Mouse (Mus musculus) forebrain, embryonic 13.5 days (tissue): ENCODE measurements at regions not wholly inside any gene's neighbourhood (a gene's known extent, or its start where the extent isn't known, plus 50 kb on each side); places are given as distances from the start of the nearest gene placed in this dataset.

ENCODE experiments used
- ATAC-seq: fragments of 200-750 bp; cut with Nextera tagmentation; 2 replicates; pipeline ENCODE4 v1.8.0; 2017
- H3K27ac ChIP-seq: fragments of 300-500 bp; sonication (generic); 2 replicates; pipeline ENCODE4 v1.5.1; 2015; ENCODE audit warnings: inconsistent platforms, mild to moderate bottlenecking, moderate library complexity
- H3K27me3 ChIP-seq: fragments of 300-500 bp; sonication (generic); 2 replicates; pipeline ENCODE4 v1.6.1; 2015; ENCODE audit warnings: mild to moderate bottlenecking, inconsistent platforms
- H3K36me3 ChIP-seq: fragments of 300-500 bp; sonication (generic); 2 replicates; pipeline ENCODE4 v1.6.1; 2015; ENCODE audit warnings: mild to moderate bottlenecking, inconsistent platforms; ENCODE audit not compliant: poor library complexity, severe bottlenecking
- H3K4me1 ChIP-seq: fragments of 300-500 bp; sonication (generic); 2 replicates; pipeline ENCODE4 v1.6.1; 2015; ENCODE audit warnings: inconsistent platforms
- H3K4me2 ChIP-seq: fragments of 300-500 bp; sonication (generic); 2 replicates; pipeline ENCODE4 v1.6.1; 2015; ENCODE audit warnings: inconsistent platforms, mild to moderate bottlenecking, moderate library complexity
- H3K4me3 ChIP-seq: fragments of 300-500 bp; sonication (generic); 2 replicates; pipeline ENCODE4 v1.5.1; 2015; ENCODE audit warnings: mild to moderate bottlenecking, inconsistent platforms
- H3K9ac ChIP-seq: fragments of 300-500 bp; sonication (generic); 2 replicates; pipeline ENCODE4 v1.6.1; 2015; ENCODE audit warnings: mild to moderate bottlenecking, inconsistent platforms
- H3K9me3 ChIP-seq: fragments of 300-500 bp; sonication (generic); replicated peaks from 2 replicates; pipeline ENCODE4 v1.6.1; 2016; ENCODE audit warnings: inconsistent platforms
- WGBS: fragments of 180-500 bp; shearing (Covaris S2); methylation state at CpG from one replicate; pipeline ENCODE4 v1.1.7; 2015; 5-methylcytosine and 5-hydroxymethylcytosine counted together

DNA sequence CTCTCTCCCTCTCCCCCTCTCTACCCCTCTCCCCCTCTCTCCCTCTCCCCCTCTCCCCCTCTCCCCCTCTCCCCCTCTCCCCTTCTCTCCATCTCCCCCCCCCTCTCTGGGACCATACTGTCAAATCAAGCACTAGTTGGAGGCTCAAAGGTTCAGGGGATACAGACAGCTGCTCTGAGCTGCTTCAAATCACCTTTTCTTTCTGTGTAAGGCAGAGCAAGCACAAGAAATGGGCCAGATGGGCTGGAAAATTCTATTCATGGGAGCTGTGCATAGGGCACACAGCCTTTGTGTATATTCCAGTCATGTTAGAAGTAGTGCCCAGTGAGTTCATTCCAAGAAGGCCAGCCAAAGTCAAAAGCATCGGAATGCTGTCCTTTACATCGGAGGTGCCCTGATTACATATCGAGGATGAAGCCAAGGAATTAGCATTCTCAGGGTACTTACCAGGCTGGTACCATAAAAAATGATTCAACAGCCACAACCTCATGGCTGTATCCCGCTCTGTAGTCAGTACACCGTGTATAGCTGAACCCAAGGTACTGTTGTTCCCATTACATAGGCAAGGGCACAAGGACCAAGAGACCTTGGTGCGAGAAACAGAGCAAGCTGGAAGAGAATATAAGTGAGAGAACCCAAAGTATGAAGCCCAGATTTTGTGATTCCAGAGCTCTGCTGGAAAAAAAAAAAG, 381.9 kb upstream of the Rack1 start:
- H3K9ac ChIP-seq = no peak overlapping the region
- no peaks in the 10 kb centered on the region for H3K4me1 ChIP-seq
- H3K27me3 ChIP-seq = no peaks in the 10 kb centered on the region
- peak; percentile 91 for ATAC-seq
- H3K4me2 ChIP-seq = no peak overlapping the region
- no peaks in the 10 kb centered on the region for H3K9me3 ChIP-seq
- H3K36me3 ChIP-seq = no peaks in the 10 kb centered on the region
- H3K4me3 ChIP-seq = no peak overlapping the region
- WGBS = 45% methylated on average over 6 of the region's 6 CpGs
- no peak overlapping the region for H3K27ac ChIP-seq

DNA sequence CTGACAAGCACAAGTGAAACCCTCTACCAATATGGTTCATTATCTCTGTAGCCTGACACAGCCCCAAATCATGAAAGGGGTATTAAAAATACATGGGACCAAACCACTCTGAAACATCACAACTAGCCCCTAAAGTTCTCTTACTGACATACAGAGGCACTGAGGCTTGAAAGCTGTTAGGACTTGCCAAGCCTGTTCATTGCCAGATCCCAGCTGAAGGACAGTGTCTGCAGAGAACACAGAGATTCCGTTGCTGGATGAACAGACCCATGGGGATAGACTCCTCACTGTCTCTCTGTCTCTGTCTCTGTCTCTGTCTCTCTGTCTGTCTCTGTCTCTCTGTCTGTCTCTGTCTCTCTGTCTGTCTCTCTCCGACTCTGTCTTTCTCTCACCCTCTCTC, 382.5 kb upstream of the Rack1 start:
- H3K27ac ChIP-seq = no peak overlapping the region
- no peaks in the 10 kb centered on the region for H3K36me3 ChIP-seq
- ATAC-seq = peak; percentile 60
- H3K9ac ChIP-seq = no peak overlapping the region
- no peaks in the 10 kb centered on the region for H3K9me3 ChIP-seq
- no peak overlapping the region for H3K4me2 ChIP-seq
- H3K27me3 ChIP-seq = no peaks in the 10 kb centered on the region
- H3K4me1 ChIP-seq = no peaks in the 10 kb centered on the region
- H3K4me3 ChIP-seq = no peak overlapping the region
- WGBS = 48% methylated on average over 2 of the region's 2 CpGs

DNA sequence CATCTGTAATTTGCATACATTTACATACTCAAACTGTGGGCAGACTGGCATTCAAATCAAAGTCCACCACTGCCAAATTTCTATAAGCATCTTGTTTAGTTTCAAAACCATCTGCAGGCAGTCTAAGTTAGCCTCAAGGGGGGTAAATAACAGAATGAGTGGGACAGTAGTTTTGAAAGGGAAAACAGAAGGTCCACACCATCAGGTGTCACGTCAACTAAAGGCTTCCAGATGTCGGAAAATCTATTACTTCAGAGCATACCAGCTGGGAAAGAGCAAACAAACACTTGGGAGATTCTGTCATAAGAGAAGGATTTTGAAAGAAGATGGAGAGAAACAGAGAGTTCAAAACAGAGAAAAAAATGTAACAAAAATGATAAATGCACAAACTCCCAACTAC, 402.1 kb upstream of the Rack1 start:
- no peaks in the 10 kb centered on the region for H3K27me3 ChIP-seq
- peak; percentile 61; the same call in 1 of the 2 replicates for ATAC-seq
- WGBS = 79% methylated on average over 2 of the region's 2 CpGs
- H3K4me1 ChIP-seq = no peaks in the 10 kb centered on the region
- H3K4me3 ChIP-seq = no peak overlapping the region
- H3K36me3 ChIP-seq = no peaks in the 10 kb centered on the region
- no peaks in the 10 kb centered on the region for H3K9me3 ChIP-seq
- no peak overlapping the region for H3K4me2 ChIP-seq
- no peak overlapping the region for H3K9ac ChIP-seq
- no peak overlapping the region for H3K27ac ChIP-seq

DNA sequence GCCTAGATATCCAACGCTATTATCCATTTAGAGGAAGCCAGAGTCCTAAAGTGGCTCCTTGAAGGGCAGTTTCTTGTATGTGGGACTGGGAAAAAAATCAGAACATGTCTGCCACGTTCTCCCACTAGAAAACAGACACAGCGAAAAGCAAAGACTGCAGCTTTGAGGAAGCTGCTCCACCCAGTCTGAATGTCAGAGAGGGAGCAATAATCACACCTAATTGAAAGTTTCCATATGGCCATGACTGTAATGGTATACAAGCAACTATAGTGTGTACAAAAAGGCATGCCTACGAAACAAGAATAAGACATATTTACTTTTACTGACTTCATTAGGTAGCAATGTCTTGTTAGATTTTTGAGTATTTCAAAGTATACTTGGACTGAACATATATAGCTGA, 392.7 kb upstream of the Sgcd start:
- Histone ChIP-seq H3K27ac (no peak overlapping the region), H3K4me3 (no peak overlapping the region), H3K4me1 (no peaks in the 10 kb centered on the region), H3K27me3 (no peaks in the 10 kb centered on the region), H3K9me3 (no peaks in the 10 kb centered on the region), H3K4me2 (no peak overlapping the region), H3K36me3 (no peaks in the 10 kb centered on the region), H3K9ac (no peak overlapping the region)
- no peak for ATAC-seq
- WGBS = 66% methylated on average over 4 of the region's 4 CpGs

DNA sequence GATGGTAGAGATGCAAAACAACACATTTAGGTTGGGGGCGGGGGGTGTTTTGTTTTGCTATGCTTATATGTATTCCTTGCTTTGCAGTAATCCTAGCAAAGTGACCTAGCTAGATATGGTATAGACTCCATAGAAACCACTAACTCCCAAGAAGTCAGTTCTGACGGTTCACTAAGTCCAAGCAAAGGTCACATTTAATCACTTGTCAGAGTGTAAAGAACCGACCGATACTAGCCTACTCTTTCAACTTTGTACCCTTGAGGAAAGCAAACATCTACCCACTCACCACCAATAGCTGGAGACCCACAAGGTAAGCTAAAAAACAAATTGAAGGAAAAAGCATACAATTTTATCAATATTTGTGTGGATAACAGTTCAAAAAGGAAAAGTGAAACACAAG, 389.3 kb upstream of the Sgcd start:
- Histone ChIP-seq H3K27me3 (no peaks in the 10 kb centered on the region), H3K4me2 (no peak overlapping the region), H3K4me1 (no peaks in the 10 kb centered on the region), H3K4me3 (no peak overlapping the region), H3K9me3 (no peaks in the 10 kb centered on the region), H3K9ac (no peak overlapping the region), H3K36me3 (no peaks in the 10 kb centered on the region), H3K27ac (no peak overlapping the region)
- no peak for ATAC-seq
- WGBS = 84% methylated on average over 4 of the region's 4 CpGs

DNA sequence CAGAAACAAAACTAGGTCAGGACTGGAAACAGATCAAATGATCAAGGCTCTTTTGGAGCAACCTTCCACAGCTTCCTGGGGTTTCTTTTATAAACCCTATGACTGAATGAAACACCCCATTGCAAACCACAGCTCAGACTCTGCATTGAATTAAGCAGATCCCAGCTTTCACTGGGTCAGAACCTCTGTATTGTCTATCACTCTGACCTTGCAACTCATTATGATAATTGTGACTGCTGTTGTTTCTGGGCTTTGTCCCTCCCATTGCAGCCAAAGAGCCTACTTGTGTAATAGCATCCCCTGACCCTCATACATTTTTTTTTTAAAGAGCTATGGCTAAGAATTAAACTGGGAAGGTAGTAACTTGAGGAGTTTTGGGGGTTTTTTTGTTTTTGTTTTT, 388.5 kb upstream of the Sgcd start:
- Histone ChIP-seq H3K36me3 (no peaks in the 10 kb centered on the region), H3K27me3 (no peaks in the 10 kb centered on the region), H3K4me1 (no peaks in the 10 kb centered on the region), H3K9me3 (no peaks in the 10 kb centered on the region), H3K27ac (no peak overlapping the region), H3K4me2 (no peak overlapping the region), H3K9ac (no peak overlapping the region), H3K4me3 (no peak overlapping the region)
- no peak for ATAC-seq

DNA sequence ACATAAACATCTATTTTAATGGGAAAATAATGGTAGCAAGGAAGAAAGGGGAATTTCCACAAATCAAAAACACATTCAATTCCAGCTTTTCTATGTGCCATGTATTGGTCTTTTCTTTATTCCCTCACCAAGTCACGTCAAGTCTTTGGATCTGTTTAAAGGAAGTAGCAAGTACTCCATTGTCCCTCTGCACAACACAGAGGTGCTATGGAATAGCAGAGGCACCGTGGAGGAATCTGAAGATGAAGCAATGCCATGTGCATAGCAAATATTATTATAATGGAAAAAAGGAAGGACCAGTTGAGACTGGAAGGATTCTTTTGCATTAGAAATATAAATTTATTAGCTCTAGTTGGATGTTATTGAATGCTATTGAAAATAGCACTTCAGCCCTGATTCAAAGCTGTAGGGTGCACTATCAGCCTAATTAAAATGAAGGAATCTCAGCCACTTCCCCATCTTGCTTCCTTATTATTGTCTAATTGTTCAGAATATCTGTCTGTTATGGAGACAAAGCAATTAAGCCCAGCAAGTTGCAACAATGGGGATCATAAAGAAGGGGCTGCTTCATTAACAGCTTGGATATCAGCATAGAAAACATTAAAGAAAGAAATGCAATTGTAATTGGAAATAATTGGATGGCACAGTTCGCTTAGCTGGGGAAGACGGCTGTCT, 362.7 kb upstream of the Sgcd start:
- Histone ChIP-seq H3K4me2 (no peak overlapping the region), H3K4me3 (no peak overlapping the region), H3K9me3 (no peaks in the 10 kb centered on the region), H3K27me3 (no peaks in the 10 kb centered on the region), H3K4me1 (no peaks in the 10 kb centered on the region), H3K27ac (no peak overlapping the region), H3K9ac (no peak overlapping the region), H3K36me3 (no peaks in the 10 kb centered on the region)
- WGBS = 38% methylated on average over 4 of the region's 4 CpGs
- ATAC-seq = no peak

DNA sequence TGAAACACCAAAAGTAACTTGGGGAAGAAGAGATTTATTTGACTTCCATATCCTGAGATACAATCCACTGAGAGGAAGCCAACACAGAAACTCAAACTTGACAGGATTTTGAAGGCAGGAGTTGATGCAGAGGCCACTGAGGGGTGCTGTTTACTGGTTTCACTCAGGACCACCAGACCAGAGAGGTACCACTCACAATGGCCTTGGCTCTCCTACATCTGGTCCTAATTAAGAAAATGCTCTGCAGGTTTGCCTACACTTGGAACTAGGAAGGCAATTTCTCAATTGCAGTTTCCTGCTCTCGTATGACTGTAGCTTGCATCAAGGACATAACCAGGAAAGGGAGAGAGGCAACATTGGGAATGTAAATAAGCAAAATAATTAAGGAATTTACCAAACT, 325.7 kb upstream of the Sgcd start:
- H3K36me3 ChIP-seq = no peaks in the 10 kb centered on the region
- no peak overlapping the region for H3K4me3 ChIP-seq
- no peaks in the 10 kb centered on the region for H3K4me1 ChIP-seq
- no peak for ATAC-seq
- no peak overlapping the region for H3K27ac ChIP-seq
- H3K4me2 ChIP-seq = no peak overlapping the region
- no peaks in the 10 kb centered on the region for H3K27me3 ChIP-seq
- H3K9me3 ChIP-seq = no peaks in the 10 kb centered on the region
- 83% methylated on average over 1 of the region's 1 CpGs for WGBS
- no peak overlapping the region for H3K9ac ChIP-seq

DNA sequence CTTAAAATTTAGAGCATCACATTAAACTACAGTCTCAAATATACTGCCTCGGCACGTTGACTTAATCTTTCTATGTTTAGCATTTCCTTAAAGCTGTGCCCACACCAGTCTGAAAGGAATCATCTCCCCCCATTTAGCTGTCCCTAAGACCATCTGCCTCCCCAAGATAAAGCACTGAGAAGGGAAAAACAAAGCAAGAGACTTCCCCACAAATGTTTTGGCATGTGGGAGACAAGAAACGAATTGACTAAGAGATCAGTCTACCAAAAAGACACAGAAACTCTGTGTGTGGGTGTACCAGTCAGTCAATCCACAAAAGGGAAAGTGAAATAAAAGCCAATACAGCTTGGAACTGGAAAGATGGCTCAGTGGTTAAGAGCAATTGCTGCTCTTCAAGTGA, 306.6 kb upstream of the Sgcd start:
- H3K4me1 ChIP-seq = no peaks in the 10 kb centered on the region
- no peak overlapping the region for H3K4me3 ChIP-seq

DNA sequence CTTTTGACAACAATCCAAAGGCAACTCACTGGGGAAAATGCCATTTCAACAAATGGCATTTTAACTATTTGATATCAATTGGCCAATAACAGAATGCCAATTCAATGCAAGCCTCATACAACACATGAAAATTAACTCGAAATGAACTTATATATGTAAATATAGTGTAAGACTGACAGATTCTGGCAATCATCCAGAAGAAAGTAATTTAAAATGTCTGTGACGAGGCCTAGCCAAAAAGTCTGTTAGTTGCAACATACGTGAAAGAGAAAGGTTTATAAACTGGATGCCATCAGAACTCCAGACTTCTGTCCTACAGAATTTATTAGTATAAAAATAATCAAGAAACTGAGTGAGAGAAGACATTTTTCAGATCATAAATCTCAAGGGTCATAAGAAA, 273.7 kb upstream of the Sgcd start:
- Histone ChIP-seq H3K9ac (no peak overlapping the region), H3K27me3 (no peaks in the 10 kb centered on the region), H3K36me3 (no peaks in the 10 kb centered on the region), H3K27ac (no peak overlapping the region), H3K4me3 (no peak overlapping the region), H3K4me2 (no peak overlapping the region), H3K4me1 (no peaks in the 10 kb centered on the region), H3K9me3 (no peaks in the 10 kb centered on the region)
- ATAC-seq = 0 out of 2 replicates have a peak, but pooled peaks have one; percentile 36
- WGBS = 77% methylated on average over 3 of the region's 3 CpGs

More for the DNA sequence above, 306.6 kb upstream of the Sgcd start:
- 84% methylated on average over 3 of the region's 3 CpGs for WGBS
- Histone ChIP-seq H3K36me3 (no peaks in the 10 kb centered on the region), H3K4me2 (no peak overlapping the region), H3K9me3 (no peaks in the 10 kb centered on the region), H3K27me3 (no peaks in the 10 kb centered on the region), H3K27ac (no peak overlapping the region), H3K9ac (no peak overlapping the region)
- no peak for ATAC-seq

DNA sequence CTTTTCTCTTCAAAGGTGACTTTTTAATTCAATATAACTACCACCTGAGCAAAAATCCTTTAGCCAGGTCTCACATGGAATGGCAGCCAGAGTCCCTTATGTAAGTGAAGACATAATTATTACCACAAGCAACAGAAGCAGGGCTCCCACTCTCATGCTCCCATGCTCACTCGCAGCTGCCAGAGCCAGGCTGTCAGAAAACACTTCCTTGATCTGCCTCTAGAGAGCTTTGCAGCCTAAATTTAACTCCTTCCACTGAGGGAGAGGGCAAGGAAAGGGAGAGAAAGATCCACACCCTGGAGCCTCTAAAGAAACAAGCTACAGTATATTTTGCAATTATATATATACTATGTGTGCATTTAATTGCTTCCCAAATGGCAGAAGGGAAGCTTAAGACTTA, 272.3 kb upstream of the Sgcd start:
- ATAC-seq = no peak
- Histone ChIP-seq H3K4me1 (no peaks in the 10 kb centered on the region), H3K9ac (no peak overlapping the region), H3K9me3 (no peaks in the 10 kb centered on the region), H3K4me2 (no peak overlapping the region), H3K27me3 (no peaks in the 10 kb centered on the region), H3K36me3 (no peaks in the 10 kb centered on the region), H3K4me3 (no peak overlapping the region), H3K27ac (no peak overlapping the region)
- WGBS = 46% methylated on average over 1 of the region's 1 CpGs

DNA sequence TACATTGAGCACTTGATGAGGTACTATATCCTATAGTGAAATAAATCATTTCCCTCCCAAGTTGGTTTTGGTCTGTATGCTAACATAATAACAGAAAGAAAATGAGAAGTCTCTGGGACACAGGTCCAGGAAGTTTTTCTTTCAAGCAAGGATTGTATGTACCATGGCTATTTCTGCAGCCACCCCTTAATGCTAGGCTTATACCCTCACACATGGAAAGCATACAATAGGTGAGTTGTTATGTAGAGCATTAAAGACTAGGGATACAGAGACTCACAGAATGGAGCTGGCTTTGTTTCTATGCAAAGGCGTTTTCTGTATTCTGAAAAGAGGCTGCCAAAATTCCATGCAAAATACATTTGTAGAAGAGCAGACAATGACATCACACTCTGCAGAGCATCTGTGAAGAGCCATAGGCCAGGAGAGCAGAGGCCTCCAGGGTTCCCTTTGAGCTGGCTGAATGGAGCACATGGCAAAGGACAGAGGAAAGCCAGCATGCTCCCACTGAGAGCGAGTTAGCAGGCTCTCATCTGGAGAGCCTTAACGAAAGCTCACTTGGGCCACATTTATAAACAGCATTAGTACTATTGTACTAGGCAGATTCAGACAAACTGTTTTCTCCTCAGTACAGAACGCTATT, 262.0 kb upstream of the Sgcd start:
- H3K4me1 ChIP-seq = peaks cover 9% of the 10 kb centered on the region; the same call in 1 of the 2 replicates
- no peak overlapping the region for H3K4me3 ChIP-seq
- WGBS = 30% methylated on average over 4 of the region's 4 CpGs
- ATAC-seq = peak; percentile 81
- no peak overlapping the region for H3K4me2 ChIP-seq
- no peak overlapping the region for H3K27ac ChIP-seq
- 0 out of 2 replicates have a peak, but pooled peaks cover 4% of the 10 kb centered on the region for H3K9me3 ChIP-seq
- H3K9ac ChIP-seq = no peak overlapping the region
- H3K27me3 ChIP-seq = no peaks in the 10 kb centered on the region
- H3K36me3 ChIP-seq = no peaks in the 10 kb centered on the region
